Mouse (Mus musculus) layer of hippocampus, adult 9-10 months (tissue): ENCODE results near the gene Gm2431.

Source experiments
- DNase-seq: peaks from one replicate; pipeline ENCODE4 v3.0.0; 2022; ENCODE audit warnings: low spot score

Gene Gm2431

DNA sequence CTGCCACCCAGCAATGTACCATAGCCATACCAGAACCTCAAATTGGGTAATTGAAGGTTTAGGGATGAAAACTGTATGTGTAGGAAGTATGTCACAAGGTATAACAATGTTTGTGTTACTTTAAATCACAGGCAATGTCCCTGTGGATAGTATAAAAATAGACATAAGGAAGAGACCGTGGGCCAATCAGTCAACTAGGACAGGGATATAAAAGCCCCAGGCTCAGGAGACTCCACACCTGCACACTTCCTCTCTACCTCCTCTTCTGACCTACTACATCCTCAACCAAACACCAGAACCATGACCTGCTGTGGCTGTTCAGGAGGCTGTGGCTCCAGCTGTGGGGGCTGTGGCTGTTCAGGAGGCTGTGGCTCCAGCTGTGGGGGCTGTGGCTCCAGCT, 46.6 kb downstream of the Gm2431 start, which contains the start of gene Gm7579:
TSS of gene Gm7579 (plus strand) at position 301 of the 400 bp plus-strand sequence.
- DNase-seq, result no peak
